Mouse (Mus musculus) limb, embryonic 12.5 days (tissue): ENCODE results near the gene Tcirg1. TPM values are rescaled to one million over a fixed set of nuclear protein-coding genes. Genes with fewer than 3 reads are reported as not detected.

Source experiments
- ATAC-seq: fragments of 200-750 bp; cut with Nextera tagmentation; 2 replicates; pipeline ENCODE4 v1.8.0; 2017; ENCODE audit warnings: low read depth, moderate TSS enrichment; ENCODE audit not compliant: insufficient number of reproducible peaks, insufficient read depth, low FRiP score, low TSS enrichment
- H3K27ac ChIP-seq: fragments of 300-500 bp; sonication (generic); 2 replicates; pipeline ENCODE4 v1.5.1; 2016; ENCODE audit warnings: mild to moderate bottlenecking, moderate library complexity
- H3K27me3 ChIP-seq: fragments of 300-500 bp; sonication (generic); 2 replicates; pipeline ENCODE4 v1.6.1; 2016; ENCODE audit warnings: mild to moderate bottlenecking, moderate library complexity
- H3K36me3 ChIP-seq: fragments of 300-500 bp; sonication (generic); 2 replicates; pipeline ENCODE4 v1.6.1; 2016; ENCODE audit warnings: mild to moderate bottlenecking, moderate library complexity
- H3K4me1 ChIP-seq: fragments of 300-500 bp; sonication (generic); replicated peaks from 2 replicates; pipeline ENCODE4 v1.6.1; 2016
- H3K4me2 ChIP-seq: fragments of 300-500 bp; sonication (generic); 2 replicates; pipeline ENCODE4 v1.6.1; 2016; ENCODE audit warnings: mild to moderate bottlenecking, moderate library complexity
- H3K4me3 ChIP-seq: fragments of 300-500 bp; sonication (generic); replicated peaks from 2 replicates; pipeline ENCODE4 v1.5.1; 2016; ENCODE audit warnings: mild to moderate bottlenecking
- H3K9ac ChIP-seq: fragments of 300-500 bp; sonication (generic); replicated peaks from 2 replicates; pipeline ENCODE4 v1.6.1; 2016; ENCODE audit warnings: mild to moderate bottlenecking, moderate library complexity
- H3K9me3 ChIP-seq: fragments of 300-500 bp; sonication (generic); 2 replicates; pipeline ENCODE4 v1.6.1; 2016; ENCODE audit warnings: mild to moderate bottlenecking, moderate library complexity
- WGBS: fragments of 180-500 bp; shearing (Covaris S2); methylation state at CpG from one replicate; pipeline ENCODE4 v1.1.7; 2016; 5-methylcytosine and 5-hydroxymethylcytosine counted together
- polyA plus RNA-seq: library from polyadenylated mRNA; unstranded; fragments of >200 nt; fragmentation: Nextera tagmentation; extraction: Ambion mirVana; gene quantifications from 2 replicates; pipeline ENCODE4 v1.2.1, GENCODE M21; 2016

The Tcirg1 gene
- polyA plus RNA-seq = 41.3 and 47.0 TPM in 2 replicates

DNA sequence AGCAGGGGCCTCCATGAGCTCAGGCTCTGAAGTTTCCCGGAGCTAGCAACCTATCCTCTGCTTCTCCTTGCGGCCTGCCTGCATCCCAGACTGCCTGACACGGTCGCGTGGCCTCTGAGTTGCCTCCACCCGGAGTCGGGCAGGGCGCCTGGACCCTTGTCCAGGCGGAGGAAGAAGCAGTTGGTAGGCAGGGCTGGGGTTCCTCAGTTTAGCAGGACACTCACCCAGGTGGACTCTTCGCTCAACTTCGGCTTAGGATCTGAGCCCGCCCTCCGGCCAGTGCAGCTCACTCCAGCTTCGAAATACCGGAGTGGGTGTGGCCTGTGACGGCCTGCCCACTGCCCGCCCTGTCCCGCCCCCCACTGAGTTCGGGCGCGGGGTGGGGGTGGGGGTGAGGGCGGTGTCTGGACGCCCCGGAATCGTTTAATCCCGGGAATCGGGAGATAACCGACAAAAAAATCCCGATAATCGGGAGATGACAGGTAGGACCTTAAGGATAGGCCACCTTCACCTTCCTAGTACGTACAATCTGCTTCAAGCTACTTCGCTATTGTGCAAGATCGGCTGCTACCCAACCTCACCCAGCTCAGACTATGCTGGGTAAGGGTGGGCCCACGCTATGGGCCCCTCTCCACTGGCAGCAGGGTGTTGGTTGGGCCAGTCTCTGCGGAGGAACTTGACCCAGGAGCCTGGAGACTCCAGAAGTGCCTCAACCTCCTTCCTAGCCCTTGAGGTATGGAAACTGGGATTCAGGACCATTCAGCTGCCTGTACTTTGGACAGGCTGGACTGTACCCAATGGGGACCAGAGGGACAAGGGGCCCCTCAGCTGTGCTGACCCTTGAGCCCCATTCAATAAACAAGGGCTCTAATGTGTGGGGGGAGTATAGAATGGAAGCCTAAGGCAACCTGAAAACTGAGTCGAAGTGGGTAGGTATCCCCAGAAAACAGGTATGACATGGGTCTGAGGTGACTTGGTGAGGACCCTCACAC is at the start of gene Tcirg1:
Tcirg1 (minus strand) TSS at position 339 of the 992 bp plus-strand sequence.
- peak within 1 kb of the TSS; percentile 82 for H3K27ac ChIP-seq
- peak within 1 kb of the TSS; percentile 75 for H3K9ac ChIP-seq
- ATAC-seq = peak; percentile 64
- WGBS = 5% methylated on average over 36 of the region's 36 CpGs
- peak within 1 kb of the TSS; percentile 65 for H3K4me3 ChIP-seq
- peaks cover 40% of the 10 kb centered on the region for H3K4me1 ChIP-seq
- H3K4me2 ChIP-seq = peak within 1 kb of the TSS; percentile 84
- H3K9me3 ChIP-seq = no peaks in the 10 kb centered on the region
- H3K36me3 ChIP-seq = peaks cover 54% of the 10 kb centered on the region
- no peaks in the 10 kb centered on the region for H3K27me3 ChIP-seq

DNA sequence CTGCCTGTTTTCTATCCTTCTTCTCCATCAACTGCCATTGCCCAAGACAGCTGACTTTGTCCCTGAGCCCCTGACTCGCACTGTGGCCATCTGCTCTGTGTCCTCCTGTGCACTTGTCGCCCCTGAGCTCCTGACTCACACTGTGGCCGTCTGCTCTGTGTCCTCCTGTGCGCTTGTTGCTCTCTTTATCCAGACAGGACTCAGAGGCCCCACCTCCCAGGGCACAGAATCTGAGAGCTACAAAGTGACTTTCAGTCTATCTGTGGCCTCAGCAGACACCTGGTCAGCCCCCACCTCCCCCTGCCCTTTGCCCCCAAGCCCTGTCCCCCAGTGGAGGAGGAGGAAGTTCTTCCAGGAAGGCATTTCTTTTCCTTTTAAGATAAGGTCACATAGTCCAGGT is 48.9 kb upstream of the Tcirg1 start:
- 51% methylated on average over 4 of the region's 4 CpGs for WGBS
- Histone ChIP-seq H3K27me3 (no peaks in the 10 kb centered on the region), H3K36me3 (no peaks in the 10 kb centered on the region), H3K9me3 (no peaks in the 10 kb centered on the region), H3K4me1 (no peaks in the 10 kb centered on the region), H3K4me2 (no peak overlapping the region), H3K4me3 (no peak overlapping the region), H3K27ac (no peak overlapping the region), H3K9ac (no peak overlapping the region)
- no peak for ATAC-seq

DNA sequence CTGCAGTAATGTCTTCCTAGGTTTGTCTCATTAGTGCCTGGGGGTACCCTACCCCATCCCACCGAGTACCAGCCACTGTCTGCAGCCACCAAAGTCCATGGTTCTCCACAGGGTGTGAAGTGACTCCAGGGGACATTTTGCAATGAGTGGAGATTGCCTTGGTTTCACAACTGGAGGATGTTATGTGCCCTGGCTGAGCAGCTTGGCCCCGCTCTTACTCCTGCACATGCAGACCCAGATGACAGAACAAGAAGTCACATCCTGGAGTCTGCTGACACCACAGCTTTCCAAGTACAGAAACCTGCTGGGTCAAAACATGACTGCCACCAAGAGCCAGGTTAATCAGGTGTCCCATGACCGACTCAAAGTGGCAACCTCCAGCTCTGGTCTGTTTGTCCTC is 48.1 kb upstream of the Tcirg1 start:
- no peaks in the 10 kb centered on the region for H3K27me3 ChIP-seq
- no peak overlapping the region for H3K4me3 ChIP-seq
- H3K9me3 ChIP-seq = no peaks in the 10 kb centered on the region
- H3K4me1 ChIP-seq = no peaks in the 10 kb centered on the region
- no peak overlapping the region for H3K4me2 ChIP-seq
- no peak overlapping the region for H3K27ac ChIP-seq
- WGBS = 73% methylated on average over 3 of the region's 3 CpGs
- no peak for ATAC-seq
- no peaks in the 10 kb centered on the region for H3K36me3 ChIP-seq
- H3K9ac ChIP-seq = no peak overlapping the region

DNA sequence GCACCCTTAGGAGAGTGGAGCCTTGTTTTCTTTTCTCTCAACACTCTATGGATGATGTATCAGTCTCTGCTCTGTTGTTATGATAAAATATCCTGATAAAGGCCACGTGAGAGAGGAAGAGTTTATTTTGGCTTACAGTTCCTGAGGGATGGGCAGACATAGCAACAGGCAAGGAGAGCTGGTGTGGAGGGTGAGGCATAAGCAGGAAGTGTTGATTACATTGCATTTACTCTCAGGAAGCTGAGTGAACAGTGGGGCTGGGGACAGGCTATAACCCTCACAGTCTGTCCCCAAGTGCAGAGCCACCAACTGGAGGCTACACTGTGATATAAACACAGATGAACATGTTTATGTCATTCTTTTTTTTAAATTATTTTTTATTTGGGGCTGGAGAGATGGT is 45.2 kb upstream of the Tcirg1 start:
- ATAC-seq = no peak
- H3K27me3 ChIP-seq = no peaks in the 10 kb centered on the region
- WGBS = 48% methylated on average over 1 of the region's 1 CpGs

DNA sequence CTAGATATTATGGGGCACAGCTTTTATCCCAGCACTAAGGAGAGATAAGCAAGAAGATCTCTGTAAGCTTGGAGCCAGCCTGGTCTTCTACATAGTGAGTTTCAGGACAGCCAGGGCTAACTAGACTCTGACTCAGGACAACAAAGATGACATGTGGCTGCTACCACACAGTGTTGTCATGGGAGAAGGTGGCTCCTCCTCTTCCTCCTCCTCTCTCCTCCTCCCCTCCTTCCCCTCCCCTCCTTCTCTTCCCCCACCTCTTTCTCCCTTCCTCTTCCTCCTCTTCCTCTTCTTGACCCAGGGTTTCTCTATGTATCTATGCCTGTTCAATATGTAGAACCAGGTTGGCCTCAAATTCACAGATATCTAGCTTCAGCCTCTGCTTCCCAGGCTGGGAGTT is 44.5 kb upstream of the Tcirg1 start:
- Histone ChIP-seq H3K9me3 (no peaks in the 10 kb centered on the region), H3K27ac (no peak overlapping the region), H3K27me3 (no peaks in the 10 kb centered on the region), H3K36me3 (no peaks in the 10 kb centered on the region), H3K9ac (no peak overlapping the region), H3K4me3 (no peak overlapping the region), H3K4me2 (no peak overlapping the region), H3K4me1 (no peaks in the 10 kb centered on the region)
- ATAC-seq = no peak

More for the DNA sequence above, 45.2 kb upstream of the Tcirg1 start:
- no peaks in the 10 kb centered on the region for H3K4me1 ChIP-seq
- no peak overlapping the region for H3K9ac ChIP-seq
- H3K36me3 ChIP-seq = no peaks in the 10 kb centered on the region
- no peak overlapping the region for H3K27ac ChIP-seq
- H3K9me3 ChIP-seq = no peaks in the 10 kb centered on the region
- H3K4me2 ChIP-seq = no peak overlapping the region
- H3K4me3 ChIP-seq = no peak overlapping the region

DNA sequence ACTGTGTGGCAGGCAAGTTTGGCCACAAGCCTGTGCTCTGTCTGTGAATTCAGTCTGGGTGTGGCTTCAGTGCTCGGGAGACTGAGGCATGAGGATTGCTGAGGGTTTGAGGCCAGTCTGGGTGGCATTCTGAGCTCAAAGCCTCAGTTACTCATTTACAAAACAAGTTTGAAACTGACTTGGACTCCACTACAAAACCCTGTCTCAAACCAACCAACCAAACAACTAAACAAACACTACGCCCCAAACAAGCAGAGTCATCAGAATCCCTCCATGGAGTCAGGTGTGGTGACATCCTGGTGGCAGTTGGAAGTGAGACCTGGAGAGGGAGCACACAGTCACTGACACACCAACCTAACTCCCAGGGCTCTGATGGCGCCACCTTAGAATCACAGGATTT is 43.4 kb upstream of the Tcirg1 start:
- H3K36me3 ChIP-seq = no peaks in the 10 kb centered on the region
- WGBS = 71% methylated on average over 3 of the region's 3 CpGs
- H3K27me3 ChIP-seq = no peaks in the 10 kb centered on the region
- H3K9ac ChIP-seq = no peak overlapping the region
- H3K9me3 ChIP-seq = no peaks in the 10 kb centered on the region
- no peak overlapping the region for H3K4me3 ChIP-seq
- no peak overlapping the region for H3K27ac ChIP-seq
- H3K4me1 ChIP-seq = no peaks in the 10 kb centered on the region
- ATAC-seq = no peak
- H3K4me2 ChIP-seq = no peak overlapping the region

DNA sequence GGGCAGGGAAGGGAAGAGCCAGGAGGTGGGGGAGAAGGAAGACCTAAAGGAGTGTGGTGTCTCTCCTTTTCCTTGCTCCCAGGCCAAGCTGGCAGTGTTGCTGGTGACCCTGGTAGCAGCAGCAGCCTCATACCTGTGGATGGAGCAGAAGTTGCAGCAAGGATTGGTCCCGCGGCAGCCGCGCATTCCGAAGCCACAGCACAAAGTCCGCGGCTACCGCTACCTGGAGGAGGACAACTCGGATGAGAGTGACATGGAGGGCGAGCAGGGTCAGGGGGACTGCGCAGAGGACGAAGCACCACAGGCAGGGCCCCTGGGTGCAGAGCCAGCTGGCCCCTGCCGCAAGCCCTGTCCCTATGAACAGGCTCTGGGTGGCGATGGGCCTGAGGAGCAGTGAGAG is 41.6 kb upstream of the Tcirg1 start:
- no peak overlapping the region for H3K4me3 ChIP-seq

DNA sequence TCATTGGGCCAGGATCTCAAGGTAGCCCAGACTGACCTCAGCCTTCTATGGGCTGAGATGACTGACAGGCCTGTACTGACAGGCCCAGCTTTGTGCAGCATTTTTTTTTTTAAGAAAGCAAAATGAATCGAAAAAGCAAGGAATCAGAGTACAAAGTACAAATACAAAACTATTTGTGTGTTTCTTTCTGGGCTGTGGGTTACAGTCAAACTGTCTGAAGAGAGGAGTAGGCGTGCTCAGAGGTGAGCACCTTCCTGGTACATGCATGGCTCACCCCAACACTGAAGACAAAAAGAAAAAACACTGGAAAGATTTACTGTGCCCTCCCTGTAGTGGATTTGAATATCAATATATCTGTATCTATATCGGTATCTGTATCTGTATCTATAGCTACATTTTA is 40.9 kb upstream of the Tcirg1 start:
- ATAC-seq = no peak
- peaks cover 15% of the 10 kb centered on the region for H3K27me3 ChIP-seq
- 79% methylated on average over 3 of the region's 3 CpGs for WGBS

More for the DNA sequence above, 41.6 kb upstream of the Tcirg1 start:
- Histone ChIP-seq H3K27me3 (peaks cover 8% of the 10 kb centered on the region), H3K9ac (no peak overlapping the region), H3K4me1 (no peaks in the 10 kb centered on the region), H3K4me2 (no peak overlapping the region), H3K9me3 (no peaks in the 10 kb centered on the region), H3K27ac (no peak overlapping the region), H3K36me3 (no peaks in the 10 kb centered on the region)
- WGBS = 70% methylated on average over 14 of the region's 14 CpGs
- ATAC-seq = no peak

DNA sequence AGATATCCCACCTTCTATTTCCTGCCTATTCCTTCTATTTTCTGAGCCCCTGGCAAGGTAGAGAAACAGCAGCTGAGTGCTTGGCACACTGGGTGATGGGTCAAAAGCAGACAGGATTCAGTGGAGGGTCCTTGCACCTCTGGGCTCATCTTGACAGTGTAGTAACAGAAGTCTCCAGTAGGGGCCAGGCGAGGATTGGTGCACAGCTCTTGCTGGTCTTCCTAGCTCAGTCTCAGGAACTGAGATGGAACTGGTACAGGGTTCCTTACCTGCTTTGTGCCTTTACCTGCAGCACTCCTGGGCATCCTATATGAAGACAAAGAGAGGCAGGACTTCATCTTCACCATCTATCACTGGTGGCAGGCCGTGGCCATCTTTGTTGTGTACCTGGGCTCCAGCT is 39.8 kb upstream of the Tcirg1 start:
- 12% methylated on average over 2 of the region's 2 CpGs for WGBS
- ATAC-seq = peak; percentile 55; the same call in 1 of the 2 replicates
- no peak overlapping the region for H3K4me3 ChIP-seq

More for the DNA sequence above, 40.9 kb upstream of the Tcirg1 start:
- H3K4me2 ChIP-seq = no peak overlapping the region
- H3K9ac ChIP-seq = no peak overlapping the region
- H3K4me1 ChIP-seq = no peaks in the 10 kb centered on the region
- no peak overlapping the region for H3K27ac ChIP-seq
- H3K36me3 ChIP-seq = no peaks in the 10 kb centered on the region
- no peak overlapping the region for H3K4me3 ChIP-seq
- no peaks in the 10 kb centered on the region for H3K9me3 ChIP-seq

DNA sequence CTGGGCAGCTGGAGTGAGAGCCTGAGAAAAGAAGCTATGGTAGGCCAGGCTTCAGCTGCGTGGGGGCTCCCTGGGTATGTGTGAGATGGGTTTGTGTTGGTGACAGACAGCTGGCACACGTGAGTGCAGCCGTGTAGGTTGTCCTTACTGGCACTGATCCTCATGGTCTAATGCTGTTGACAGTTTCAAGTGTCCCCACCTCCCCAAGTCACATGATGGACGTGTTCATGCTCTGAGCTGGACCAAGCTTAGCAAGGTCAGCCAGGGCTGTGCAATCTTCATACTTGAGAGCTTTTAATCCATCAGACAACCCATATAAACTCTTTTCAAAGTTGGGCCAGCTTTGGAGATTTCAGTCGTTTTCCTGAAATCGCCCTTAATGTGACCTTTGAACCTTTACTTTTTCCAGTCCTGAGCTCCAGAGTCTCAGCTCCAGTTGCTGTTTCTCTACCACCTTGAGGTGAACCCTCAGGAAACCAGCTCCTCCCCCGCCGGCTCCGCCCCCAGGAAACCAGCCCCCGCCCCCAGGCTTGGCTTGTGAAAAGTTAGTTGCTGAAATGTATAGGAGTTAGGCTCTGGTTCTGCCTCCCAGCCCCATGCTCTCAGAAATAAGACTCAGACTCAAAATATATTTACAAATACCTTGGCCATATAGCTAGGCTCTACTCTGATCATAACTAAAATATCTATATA is 39.1 kb upstream of the Tcirg1 start:
- Histone ChIP-seq H3K36me3 (no peaks in the 10 kb centered on the region), H3K4me3 (no peak overlapping the region), H3K9ac (no peak overlapping the region), H3K27me3 (peaks cover 16% of the 10 kb centered on the region), H3K27ac (no peak overlapping the region), H3K4me1 (no peaks in the 10 kb centered on the region), H3K9me3 (no peaks in the 10 kb centered on the region), H3K4me2 (no peak overlapping the region)
- no peak for ATAC-seq
- WGBS = 35% methylated on average over 10 of the region's 10 CpGs

More for the DNA sequence above, 39.8 kb upstream of the Tcirg1 start:
- H3K27ac ChIP-seq = no peak overlapping the region
- H3K27me3 ChIP-seq = peaks cover 16% of the 10 kb centered on the region
- no peak overlapping the region for H3K4me2 ChIP-seq
- H3K9me3 ChIP-seq = no peaks in the 10 kb centered on the region
- no peaks in the 10 kb centered on the region for H3K4me1 ChIP-seq
- H3K36me3 ChIP-seq = no peaks in the 10 kb centered on the region
- no peak overlapping the region for H3K9ac ChIP-seq

DNA sequence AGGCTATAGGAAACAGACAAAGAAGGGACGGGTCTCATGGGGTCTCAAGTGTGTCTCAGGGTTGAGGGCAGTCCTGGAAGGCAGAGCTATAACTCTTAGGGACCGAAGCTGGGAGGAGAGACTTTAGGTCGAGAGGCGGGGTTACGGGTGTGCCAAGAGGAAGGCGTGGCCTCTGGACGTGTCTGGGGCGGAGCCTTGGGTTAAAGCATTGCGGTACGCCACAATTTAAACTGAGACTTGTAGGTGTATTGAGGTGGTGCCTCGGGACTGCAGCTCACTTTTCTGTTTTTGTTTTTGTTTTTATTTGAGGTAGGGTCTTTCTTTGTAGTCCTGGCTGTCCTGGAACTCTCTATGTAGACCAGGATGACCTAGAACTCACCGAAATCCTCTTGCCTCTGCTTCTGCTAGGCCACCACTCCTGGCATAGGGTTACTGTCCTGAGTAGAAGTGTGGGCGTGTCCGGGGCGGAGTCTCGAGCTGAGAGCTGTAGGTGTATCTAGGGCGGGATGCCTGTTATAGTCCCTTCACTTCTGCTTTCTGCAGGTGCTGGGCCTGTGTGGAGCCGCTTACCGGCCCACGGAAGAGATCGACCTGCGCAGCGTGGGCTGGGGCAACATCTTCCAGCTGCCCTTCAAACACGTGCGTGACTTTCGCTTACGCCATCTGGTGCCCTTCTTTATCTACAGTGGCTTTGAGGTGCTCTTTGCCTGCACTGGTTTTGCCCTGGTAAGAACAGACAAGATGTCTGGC is 36.2 kb upstream of the Tcirg1 start:
- Histone ChIP-seq H3K27ac (no peak overlapping the region), H3K27me3 (peaks cover 16% of the 10 kb centered on the region), H3K4me3 (no peak overlapping the region), H3K9me3 (no peaks in the 10 kb centered on the region), H3K36me3 (no peaks in the 10 kb centered on the region), H3K9ac (no peak overlapping the region), H3K4me1 (no peaks in the 10 kb centered on the region), H3K4me2 (peak overlapping the region; percentile 9; the same call in 1 of the 2 replicates)
- 18% methylated on average over 27 of the region's 27 CpGs for WGBS
- no peak for ATAC-seq
